Mouse (Mus musculus) midbrain, embryonic 14.5 days (tissue): ENCODE measurements around the gene Lrig2. TPM values are rescaled to one million over a fixed set of nuclear protein-coding genes. Genes with fewer than 3 reads are reported as not detected.
"Not testable (repeated sequence)": the region's sequence is repeated elsewhere in the genome, so short reads cannot be mapped to it uniquely, and the experiment has no call there.

Experiments
- ATAC-seq: fragments of 200-750 bp; cut with Nextera tagmentation; 2 replicates; pipeline ENCODE4 v1.8.0; 2017; ENCODE audit warnings: moderate number of reproducible peaks, moderate library complexity; ENCODE audit not compliant: low FRiP score, low TSS enrichment
- DNase-seq: peaks from one replicate; pipeline ENCODE4 v3.0.0-alpha.2; 2015
- H3K27ac ChIP-seq: fragments of 300-500 bp; sonication (generic); replicated peaks from 2 replicates; pipeline ENCODE4 v1.5.1; 2014; ENCODE audit warnings: mild to moderate bottlenecking, low read depth, low read length, moderate library complexity
- H3K27me3 ChIP-seq: fragments of 300-500 bp; sonication (generic); 2 replicates; pipeline ENCODE4 v1.6.1; 2014; ENCODE audit warnings: low read length, control low read depth, mixed read lengths; ENCODE audit not compliant: control insufficient read depth, insufficient read depth
- H3K36me3 ChIP-seq: fragments of 300-500 bp; sonication (generic); 2 replicates; pipeline ENCODE4 v1.6.1; 2014; ENCODE audit warnings: low read length, control low read depth; ENCODE audit not compliant: control insufficient read depth, insufficient read depth
- H3K4me1 ChIP-seq: fragments of 300-500 bp; sonication (generic); 2 replicates; pipeline ENCODE4 v1.6.1; 2014; ENCODE audit warnings: mild to moderate bottlenecking, antibody characterized with exemption, low read length, control low read depth; ENCODE audit not compliant: control insufficient read depth, insufficient read depth
- H3K4me2 ChIP-seq: fragments of 300-500 bp; sonication (generic); 2 replicates; pipeline ENCODE4 v1.6.1; 2014; ENCODE audit warnings: mild to moderate bottlenecking, low read length, moderate library complexity
- H3K4me3 ChIP-seq: fragments of 300-500 bp; sonication (generic); replicated peaks from 2 replicates; pipeline ENCODE4 v1.5.1; 2014; ENCODE audit warnings: low read depth, low read length
- H3K9ac ChIP-seq: fragments of 300-500 bp; sonication (generic); replicated peaks from 2 replicates; pipeline ENCODE4 v1.6.1; 2014; ENCODE audit warnings: mild to moderate bottlenecking, low read length, moderate library complexity
- H3K9me3 ChIP-seq: fragments of 300-500 bp; sonication (generic); 2 replicates; pipeline ENCODE4 v1.6.1; 2016; ENCODE audit warnings: low read length, control low read depth, mixed read lengths; ENCODE audit not compliant: control insufficient read depth
- WGBS: fragments of 180-500 bp; shearing (Covaris S2); extraction: QIAGEN DNeasy Blood & Tissue Kit; methylation state at CpG from one replicate; pipeline ENCODE4 v1.1.7; 2014; 5-methylcytosine and 5-hydroxymethylcytosine counted together
- polyA plus RNA-seq: library from polyadenylated mRNA; unstranded; fragments of >200 nt; fragmentation: Nextera tagmentation; extraction: Ambion mirVana; gene quantifications from 2 replicates; pipeline ENCODE4 v1.2.1, GENCODE M21; 2014

Lrig2 gene
- polyA plus RNA-seq, 1 experiment from 2014 or later: 44.8 TPM

GRCm38 (mm10) chr3:104432651-104433050 is 79.1 kb downstream of the Lrig2 start:
- Histone ChIP-seq H3K36me3 (no peaks in the 10 kb centered on the region), H3K9ac (no peak overlapping the region), H3K4me1 (no peaks in the 10 kb centered on the region), H3K27ac (no peak overlapping the region), H3K27me3 (no peaks in the 10 kb centered on the region), H3K4me2 (no peak overlapping the region), H3K4me3 (no peak overlapping the region), H3K9me3 (no peaks in the 10 kb centered on the region)
- DNase-seq: no peak
- no peak for ATAC-seq
- 85% methylated on average over 6 of the region's 6 CpGs for WGBS

GRCm38 (mm10) chr3:104431848-104432159 is 79.9 kb downstream of the Lrig2 start:
- WGBS: 41% methylated on average over 10 of the region's 10 CpGs
- H3K36me3 ChIP-seq: no peaks in the 10 kb centered on the region
- no peaks in the 10 kb centered on the region for H3K4me1 ChIP-seq
- H3K9ac ChIP-seq: no peak overlapping the region
- no peaks in the 10 kb centered on the region for H3K9me3 ChIP-seq
- no peak overlapping the region for H3K27ac ChIP-seq
- no peak overlapping the region for H3K4me3 ChIP-seq
- no peak overlapping the region for H3K4me2 ChIP-seq
- peak; percentile 28 for DNase-seq
- ATAC-seq: no peak
- H3K27me3 ChIP-seq: no peaks in the 10 kb centered on the region

GRCm38 (mm10) chr3:104431156-104431847 is 80.4 kb downstream of the Lrig2 start:
- 32% methylated on average over 13 of the region's 14 CpGs for WGBS
- Histone ChIP-seq H3K9ac (no peak overlapping the region), H3K4me1 (no peaks in the 10 kb centered on the region), H3K36me3 (no peaks in the 10 kb centered on the region), H3K4me3 (no peak overlapping the region), H3K27me3 (no peaks in the 10 kb centered on the region), H3K27ac (no peak overlapping the region), H3K4me2 (no peak overlapping the region), H3K9me3 (no peaks in the 10 kb centered on the region)
- no peak for ATAC-seq
- no peak for DNase-seq

- not testable (repeated sequence) for H3K9me3 ChIP-seq, H3K9ac ChIP-seq, H3K27me3 ChIP-seq, H3K4me2 ChIP-seq, ATAC-seq, DNase-seq, H3K4me1 ChIP-seq, H3K27ac ChIP-seq, H3K36me3 ChIP-seq, H3K4me3 ChIP-seq
- 96% methylated on average over 2 of the region's 2 CpGs for WGBS
These were observed 84.4 kb downstream of the Lrig2 start for GRCm38 (mm10) chr3:104427354-104427753.

DNA sequence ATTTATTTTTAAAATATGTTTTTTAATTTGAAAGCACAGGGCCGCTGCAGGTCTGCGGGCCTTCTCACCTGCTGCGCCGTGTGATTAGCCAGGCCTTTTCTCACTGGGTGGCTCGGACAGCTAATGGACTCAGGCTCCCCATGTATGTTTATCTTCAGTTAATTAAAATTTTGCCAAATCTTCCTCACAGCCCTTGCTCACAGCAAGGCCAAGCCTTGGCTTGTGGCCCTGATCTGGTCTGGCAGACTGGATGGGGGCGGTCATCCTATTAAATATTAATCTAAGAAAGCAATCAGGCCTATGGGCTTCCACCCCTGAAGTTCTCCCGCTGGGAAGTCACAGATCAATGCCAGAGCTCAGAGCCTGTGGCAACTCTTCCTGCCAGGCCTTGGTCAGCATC is 87.4 kb downstream of the Lrig2 start:
- no peaks in the 10 kb centered on the region for H3K27me3 ChIP-seq
- ATAC-seq (peak; percentile 24; the same call in 1 of the 2 replicates), DNase-seq (peak; percentile 44)
- no peak overlapping the region for H3K4me3 ChIP-seq
- WGBS: 67% methylated on average over 7 of the region's 7 CpGs
- no peak overlapping the region for H3K9ac ChIP-seq
- H3K36me3 ChIP-seq: no peaks in the 10 kb centered on the region
- no peaks in the 10 kb centered on the region for H3K9me3 ChIP-seq
- no peaks in the 10 kb centered on the region for H3K4me1 ChIP-seq
- H3K4me2 ChIP-seq: no peak overlapping the region
- peak overlapping the region; percentile 42 for H3K27ac ChIP-seq

GRCm38 (mm10) chr3:104420929-104421328 is 90.8 kb downstream of the Lrig2 start:
- no peak overlapping the region for H3K27ac ChIP-seq
- no peaks in the 10 kb centered on the region for H3K4me1 ChIP-seq
- WGBS: 92% methylated on average over 7 of the region's 7 CpGs
- no peak overlapping the region for H3K9ac ChIP-seq
- no peak overlapping the region for H3K4me3 ChIP-seq
- no peak overlapping the region for H3K4me2 ChIP-seq
- H3K27me3 ChIP-seq: no peaks in the 10 kb centered on the region
- no peak for ATAC-seq
- no peak for DNase-seq
- no peaks in the 10 kb centered on the region for H3K36me3 ChIP-seq
- H3K9me3 ChIP-seq: no peaks in the 10 kb centered on the region

DNA sequence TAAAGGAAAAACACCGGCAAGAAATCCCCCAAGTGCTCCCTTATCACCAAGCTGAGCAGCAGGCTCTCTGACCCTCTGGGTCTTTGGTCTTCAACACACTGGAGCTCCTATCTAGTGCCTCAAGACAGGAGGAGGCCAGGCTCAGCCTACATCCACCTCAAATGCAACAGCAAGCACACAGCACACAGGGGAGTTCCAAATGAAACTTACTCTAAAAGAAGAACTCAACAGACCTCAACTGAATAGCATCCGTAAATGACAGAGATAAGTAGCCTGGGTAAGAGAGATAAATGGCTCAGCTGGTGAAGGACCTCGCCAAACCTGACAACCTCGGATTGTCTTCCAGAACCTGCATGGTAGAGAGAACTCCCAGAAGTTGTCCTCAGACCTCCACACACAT is 91.7 kb downstream of the Lrig2 start:
- 83% methylated on average over 4 of the region's 4 CpGs for WGBS

DNA sequence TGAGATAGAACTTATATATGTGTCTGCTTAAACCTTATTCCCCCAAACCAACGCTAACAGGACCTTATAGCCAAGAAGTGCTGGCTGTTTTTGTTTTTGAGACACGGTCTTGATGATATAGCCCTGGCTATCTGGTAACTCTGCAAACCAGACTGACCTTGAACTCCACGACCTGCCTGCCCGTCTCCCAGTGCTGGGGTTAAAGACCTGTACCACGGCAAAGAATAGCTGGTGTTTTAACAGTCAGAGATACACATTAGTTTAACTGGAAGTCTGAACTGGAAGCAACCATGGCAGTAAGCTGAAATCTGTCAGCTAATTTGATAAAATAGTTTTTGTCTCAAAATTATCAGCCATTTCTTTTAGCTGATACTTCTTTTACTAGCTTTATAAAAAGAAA is 94.9 kb downstream of the Lrig2 start:
- H3K9me3 ChIP-seq: no peaks in the 10 kb centered on the region
- DNase-seq (no peak), ATAC-seq (no peak)
- no peak overlapping the region for H3K9ac ChIP-seq
- no peak overlapping the region for H3K27ac ChIP-seq
- WGBS: 82% methylated on average over 5 of the region's 5 CpGs
- H3K27me3 ChIP-seq: no peaks in the 10 kb centered on the region
- H3K4me2 ChIP-seq: no peak overlapping the region
- H3K36me3 ChIP-seq: no peaks in the 10 kb centered on the region
- H3K4me3 ChIP-seq: no peak overlapping the region
- H3K4me1 ChIP-seq: no peaks in the 10 kb centered on the region

More for the DNA sequence above, 91.7 kb downstream of the Lrig2 start:
- no peaks in the 10 kb centered on the region for H3K9me3 ChIP-seq
- H3K4me3 ChIP-seq: no peak overlapping the region
- H3K9ac ChIP-seq: no peak overlapping the region
- H3K4me1 ChIP-seq: no peaks in the 10 kb centered on the region
- no peaks in the 10 kb centered on the region for H3K27me3 ChIP-seq
- no peaks in the 10 kb centered on the region for H3K36me3 ChIP-seq
- no peak overlapping the region for H3K4me2 ChIP-seq
- H3K27ac ChIP-seq: no peak overlapping the region
- no peak for ATAC-seq
- DNase-seq: no peak

- WGBS: 77% methylated on average over 6 of the region's 6 CpGs
- no peak for DNase-seq
These were observed 99.2 kb downstream of the Lrig2 start for GRCm38 (mm10) chr3:104412482-104412881.

More at GRCm38 (mm10) chr3:104412482-104412881, 99.2 kb downstream of the Lrig2 start:
- H3K4me1 ChIP-seq: no peaks in the 10 kb centered on the region
- no peak overlapping the region for H3K4me2 ChIP-seq
- no peak overlapping the region for H3K9ac ChIP-seq
- no peaks in the 10 kb centered on the region for H3K36me3 ChIP-seq
- no peak overlapping the region for H3K4me3 ChIP-seq
- H3K9me3 ChIP-seq: no peaks in the 10 kb centered on the region
- no peak overlapping the region for H3K27ac ChIP-seq
- no peaks in the 10 kb centered on the region for H3K27me3 ChIP-seq
- ATAC-seq: no peak
